Mouse (Mus musculus): ENCODE results near the gene Caskin2. TPM values are rescaled to one million over a fixed set of nuclear protein-coding genes. Genes with fewer than 3 reads are reported as not detected.
A peak's percentile ranks its signal among the peaks of the same experiment; 100 is the strongest.
"Not testable (repeated sequence)": the region's sequence is repeated elsewhere in the genome, so short reads cannot be mapped to it uniquely, and the experiment has no call there.

Caskin2 gene
- polyA plus RNA-seq, 1 experiment from 2014 or later: 16.1 TPM

- Histone ChIP-seq H3K27me3 (no peaks in the 10 kb centered on the region), H3K36me3 (peaks cover 15% of the 10 kb centered on the region), H3K4me3 (no peak overlapping the region), H3K9me3 (no peaks in the 10 kb centered on the region), H3K4me1 (peaks cover 62% of the 10 kb centered on the region), H3K4me2 (0 out of 2 replicates have a peak overlapping the region, but pooled peaks have one; percentile 9), H3K27ac (no peak overlapping the region), H3K9ac (0 out of 2 replicates have a peak overlapping the region, but pooled peaks have one; percentile 16)
- ATAC-seq (ENCODE audit: insufficient number of reproducible peaks, insufficient read depth, low FRiP score, low TSS enrichment, low read depth): no peak
- WGBS: 28% methylated on average over 18 of the region's 18 CpGs
Observed at GRCm38 (mm10) chr11:115775821-115776665, 37.4 kb downstream of the Caskin2 start.

- 45% methylated on average over 4 of the region's 4 CpGs for WGBS
- Histone ChIP-seq H3K36me3 (peaks cover 11% of the 10 kb centered on the region; the same call in 1 of the 2 replicates), H3K9ac (0 out of 2 replicates have a peak overlapping the region, but pooled peaks have one; percentile 27), H3K27ac (no peak overlapping the region), H3K27me3 (no peaks in the 10 kb centered on the region), H3K4me2 (no peak overlapping the region), H3K4me3 (no peak overlapping the region), H3K4me1 (peaks cover 49% of the 10 kb centered on the region), H3K9me3 (no peaks in the 10 kb centered on the region)
- ATAC-seq (ENCODE audit: insufficient number of reproducible peaks, insufficient read depth, low FRiP score, low TSS enrichment, low read depth): no peak
Observed at GRCm38 (mm10) chr11:115774653-115775052, 38.8 kb downstream of the Caskin2 start.

- WGBS: 83% methylated on average over 3 of the region's 3 CpGs
- Histone ChIP-seq H3K4me1 (peaks cover 13% of the 10 kb centered on the region), H3K4me3 (no peak overlapping the region), H3K36me3 (peaks cover 4% of the 10 kb centered on the region; the same call in 1 of the 2 replicates), H3K27ac (no peak overlapping the region), H3K4me2 (no peak overlapping the region), H3K27me3 (no peaks in the 10 kb centered on the region), H3K9me3 (no peaks in the 10 kb centered on the region), H3K9ac (no peak overlapping the region)
- no peak for ATAC-seq (ENCODE audit: insufficient number of reproducible peaks, insufficient read depth, low FRiP score, low TSS enrichment, low read depth)
Observed at GRCm38 (mm10) chr11:115768896-115769295, 44.5 kb downstream of the Caskin2 start.

- WGBS: 80% methylated on average over 8 of the region's 8 CpGs
Observed at GRCm38 (mm10) chr11:115766981-115767380, 46.5 kb downstream of the Caskin2 start.

GRCm38 (mm10) chr11:115766356-115766943 is 47.0 kb downstream of the Caskin2 start:
- no peaks in the 10 kb centered on the region for H3K9me3 ChIP-seq
- peak overlapping the region; percentile 92 for H3K9ac ChIP-seq
- H3K27ac ChIP-seq: peak overlapping the region; percentile 93
- peak overlapping the region; percentile 78 for H3K4me2 ChIP-seq
- 39% methylated on average over 13 of the region's 13 CpGs for WGBS
- ATAC-seq (ENCODE audit: insufficient number of reproducible peaks, insufficient read depth, low FRiP score, low TSS enrichment, low read depth): no peak
- peak overlapping the region; percentile 73 for H3K4me3 ChIP-seq
- H3K27me3 ChIP-seq: no peaks in the 10 kb centered on the region
- no peaks in the 10 kb centered on the region for H3K36me3 ChIP-seq
- peaks cover 13% of the 10 kb centered on the region for H3K4me1 ChIP-seq

More at GRCm38 (mm10) chr11:115766981-115767380, 46.5 kb downstream of the Caskin2 start:
- no peaks in the 10 kb centered on the region for H3K36me3 ChIP-seq
- H3K9me3 ChIP-seq: no peaks in the 10 kb centered on the region
- peak overlapping the region; percentile 73 for H3K4me3 ChIP-seq
- H3K4me2 ChIP-seq: peak overlapping the region; percentile 78
- H3K27ac ChIP-seq: peak overlapping the region; percentile 93; the same call in 1 of the 2 replicates
- no peak for ATAC-seq (ENCODE audit: insufficient number of reproducible peaks, insufficient read depth, low FRiP score, low TSS enrichment, low read depth)
- no peak overlapping the region for H3K9ac ChIP-seq
- H3K4me1 ChIP-seq: peaks cover 13% of the 10 kb centered on the region
- no peaks in the 10 kb centered on the region for H3K27me3 ChIP-seq

- no peaks in the 10 kb centered on the region for H3K36me3 ChIP-seq
- peak; percentile 75; the same call in 1 of the 2 replicates for ATAC-seq (ENCODE audit: insufficient number of reproducible peaks, insufficient read depth, low FRiP score, low TSS enrichment, low read depth)
- no peaks in the 10 kb centered on the region for H3K27me3 ChIP-seq
- no peaks in the 10 kb centered on the region for H3K9me3 ChIP-seq
- H3K4me3 ChIP-seq: peak overlapping the region; percentile 73
- H3K27ac ChIP-seq: peak overlapping the region; percentile 93
- H3K9ac ChIP-seq: peak overlapping the region; percentile 92
- 1% methylated on average over 34 of the region's 34 CpGs for WGBS
- H3K4me2 ChIP-seq: peak overlapping the region; percentile 78
- peaks cover 13% of the 10 kb centered on the region for H3K4me1 ChIP-seq
Observed at GRCm38 (mm10) chr11:115765607-115766141, 47.8 kb downstream of the Caskin2 start.

- peaks cover 13% of the 10 kb centered on the region for H3K4me1 ChIP-seq
- peak within 1 kb of the TSS; percentile 78 for H3K4me2 ChIP-seq
- no peaks in the 10 kb centered on the region for H3K27me3 ChIP-seq
- peak within 1 kb of the TSS; percentile 92 for H3K9ac ChIP-seq
- under 1% methylated on average over 31 of the region's 32 CpGs for WGBS
- peak; percentile 97 for ATAC-seq (ENCODE audit: insufficient number of reproducible peaks, insufficient read depth, low FRiP score, low TSS enrichment, low read depth)
- H3K27ac ChIP-seq: peak within 1 kb of the TSS; percentile 93
- no peaks in the 10 kb centered on the region for H3K36me3 ChIP-seq
- H3K9me3 ChIP-seq: no peaks in the 10 kb centered on the region
- peak within 1 kb of the TSS; percentile 73 for H3K4me3 ChIP-seq
Observed at GRCm38 (mm10) chr11:115765103-115765606, 48.3 kb downstream of the Caskin2 start, which contains the start of gene Tmem94. Tmem94 (plus strand) TSS chr11:115765433.

- no peak for ATAC-seq (ENCODE audit: insufficient number of reproducible peaks, insufficient read depth, low FRiP score, low TSS enrichment, low read depth)
- peak overlapping the region; percentile 78 for H3K4me2 ChIP-seq
- H3K4me1 ChIP-seq: peaks cover 13% of the 10 kb centered on the region
- WGBS: 23% methylated on average over 2 of the region's 2 CpGs
- H3K36me3 ChIP-seq: no peaks in the 10 kb centered on the region
- peak overlapping the region; percentile 92; the same call in 1 of the 2 replicates for H3K9ac ChIP-seq
- peak overlapping the region; percentile 73 for H3K4me3 ChIP-seq
- H3K9me3 ChIP-seq: no peaks in the 10 kb centered on the region
- no peaks in the 10 kb centered on the region for H3K27me3 ChIP-seq
- H3K27ac ChIP-seq: peak overlapping the region; percentile 60
Observed at GRCm38 (mm10) chr11:115764698-115765097, 48.7 kb downstream of the Caskin2 start.

GRCm38 (mm10) chr11:115762176-115762575 is 51.3 kb downstream of the Caskin2 start:
- not testable (repeated sequence) for H3K4me1 ChIP-seq; ATAC-seq (ENCODE audit: insufficient number of reproducible peaks, insufficient read depth, low FRiP score, low TSS enrichment, low read depth); H3K9me3 ChIP-seq; H3K27ac ChIP-seq; H3K27me3 ChIP-seq; H3K9ac ChIP-seq; H3K4me2 ChIP-seq; H3K36me3 ChIP-seq; H3K4me3 ChIP-seq
- 95% methylated on average over 7 of the region's 7 CpGs for WGBS

GRCm38 (mm10) chr11:115753485-115753884 is 60.0 kb downstream of the Caskin2 start:
- H3K9ac ChIP-seq: no peak overlapping the region
- H3K4me3 ChIP-seq: no peak overlapping the region
- H3K27me3 ChIP-seq: no peaks in the 10 kb centered on the region
- no peaks in the 10 kb centered on the region for H3K4me1 ChIP-seq
- H3K27ac ChIP-seq: no peak overlapping the region
- WGBS: 70% methylated on average over 4 of the region's 4 CpGs
- no peak overlapping the region for H3K4me2 ChIP-seq
- H3K9me3 ChIP-seq: no peaks in the 10 kb centered on the region
- H3K36me3 ChIP-seq: no peaks in the 10 kb centered on the region
- no peak for ATAC-seq (ENCODE audit: insufficient number of reproducible peaks, insufficient read depth, low FRiP score, low TSS enrichment, low read depth)

GRCm38 (mm10) chr11:115752653-115753052 is 60.8 kb downstream of the Caskin2 start:
- no peak overlapping the region for H3K4me3 ChIP-seq
- ATAC-seq (ENCODE audit: insufficient number of reproducible peaks, insufficient read depth, low FRiP score, low TSS enrichment, low read depth): no peak
- H3K9ac ChIP-seq: no peak overlapping the region
- H3K4me2 ChIP-seq: no peak overlapping the region
- WGBS: 77% methylated on average over 7 of the region's 7 CpGs
- no peaks in the 10 kb centered on the region for H3K4me1 ChIP-seq
- H3K9me3 ChIP-seq: no peaks in the 10 kb centered on the region
- no peak overlapping the region for H3K27ac ChIP-seq
- no peaks in the 10 kb centered on the region for H3K27me3 ChIP-seq
- H3K36me3 ChIP-seq: no peaks in the 10 kb centered on the region

Measured in embryonic facial prominence, embryonic 13.5 days (tissue).